Mouse (Mus musculus) 3T3-L1 (cell line): Measurements from ENCODE around the gene Uckl1.

Experiments
- DNase-seq: peaks from one replicate; pipeline ENCODE4 v3.0.0-alpha.2; 2015; ENCODE audit warnings: low read depth, low spot score

The Uckl1 gene

DNA sequence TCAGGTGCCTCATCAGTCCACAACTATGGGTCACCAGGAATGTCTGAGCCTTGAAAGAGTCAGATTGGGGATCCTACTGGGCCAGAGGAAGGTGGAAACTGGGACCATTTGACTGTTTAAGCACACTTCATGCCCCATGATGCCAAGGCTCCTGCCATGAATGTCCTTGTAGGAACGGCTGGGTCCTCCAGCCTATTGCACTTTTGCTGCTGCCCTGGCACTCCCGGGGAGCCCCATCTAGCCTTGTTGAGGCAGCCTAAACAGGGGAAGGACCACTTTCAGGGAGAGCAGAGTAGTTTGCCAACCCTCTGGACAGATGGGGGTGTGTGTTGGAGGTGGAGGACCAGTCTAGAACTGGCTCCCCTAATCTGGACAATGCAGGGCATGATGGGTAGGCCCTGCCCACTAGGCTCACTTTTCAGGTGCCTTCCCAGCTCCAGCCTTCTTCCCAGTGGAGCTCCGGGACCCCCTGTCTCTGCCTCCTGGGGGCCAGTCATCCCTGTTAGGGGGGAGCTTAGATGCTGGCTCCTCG is at the start of gene Uckl1:
Uckl1 (minus strand) TSS at position 482 of the 532 bp plus-strand sequence.
- no peak for DNase-seq

DNA sequence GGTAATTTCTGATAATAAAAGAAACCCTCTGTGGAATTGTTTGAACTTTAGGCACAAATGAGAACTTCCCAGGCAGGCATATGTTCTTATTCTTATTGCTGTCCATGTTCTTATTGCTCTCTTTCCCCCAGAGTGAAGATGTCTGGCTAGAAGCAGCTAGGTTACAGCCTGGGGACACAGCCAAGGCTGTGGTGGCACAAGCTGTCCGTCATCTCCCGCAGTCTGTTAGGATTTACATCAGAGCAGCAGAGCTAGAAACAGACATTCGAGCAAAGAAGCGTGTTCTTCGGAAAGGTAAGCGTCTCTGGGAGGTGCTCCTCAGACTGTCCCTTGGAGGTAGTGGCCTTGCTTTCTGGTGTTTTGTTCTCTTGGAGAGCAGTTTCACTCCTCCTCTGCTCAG is 47.9 kb upstream of the Uckl1 start:
- no peak for DNase-seq

DNA sequence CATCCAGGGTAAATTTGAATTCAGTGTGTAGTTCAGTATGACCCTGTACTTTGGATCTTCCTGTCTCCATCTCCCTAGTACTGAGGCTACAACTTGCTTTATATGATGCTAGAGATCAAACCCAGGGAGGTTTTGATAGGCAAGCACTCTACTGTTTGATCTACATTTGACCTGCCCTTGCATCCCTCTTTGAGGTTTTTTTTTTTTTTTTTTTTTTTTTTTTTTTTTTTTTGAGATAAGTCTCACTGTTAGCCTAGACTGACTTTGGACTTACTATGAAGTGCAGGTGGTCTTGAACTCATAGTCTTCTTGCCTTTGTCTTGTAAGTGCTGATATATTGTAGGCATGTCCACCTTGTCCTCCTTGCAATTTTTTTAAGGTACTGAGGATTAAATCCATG is 43.8 kb upstream of the Uckl1 start:
- DNase-seq = no peak

DNA sequence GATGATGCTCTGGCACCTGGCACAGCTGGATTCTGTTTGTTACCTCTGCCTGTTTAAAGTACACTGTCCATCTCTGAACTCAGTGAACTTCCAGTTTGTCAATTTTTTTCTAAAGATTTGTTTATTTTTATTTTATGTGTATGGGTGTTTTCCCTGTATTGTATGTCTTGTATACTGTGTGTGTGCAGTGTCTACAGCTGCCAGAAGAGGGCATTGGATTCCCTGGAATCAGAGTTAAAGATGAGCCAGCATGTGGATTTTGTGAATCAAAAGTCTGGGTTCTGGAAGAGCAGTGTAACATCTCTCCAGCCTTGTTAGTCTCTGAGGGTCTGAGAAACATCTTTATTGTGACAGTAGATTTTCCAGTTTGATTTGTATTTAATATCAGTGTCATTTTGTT is 38.7 kb upstream of the Uckl1 start:
- peak; percentile 56 for DNase-seq

- no peak for DNase-seq
These were observed 34.2 kb upstream of the Uckl1 start for GRCm38 (mm10) chr2:181618761-181619495.

DNA sequence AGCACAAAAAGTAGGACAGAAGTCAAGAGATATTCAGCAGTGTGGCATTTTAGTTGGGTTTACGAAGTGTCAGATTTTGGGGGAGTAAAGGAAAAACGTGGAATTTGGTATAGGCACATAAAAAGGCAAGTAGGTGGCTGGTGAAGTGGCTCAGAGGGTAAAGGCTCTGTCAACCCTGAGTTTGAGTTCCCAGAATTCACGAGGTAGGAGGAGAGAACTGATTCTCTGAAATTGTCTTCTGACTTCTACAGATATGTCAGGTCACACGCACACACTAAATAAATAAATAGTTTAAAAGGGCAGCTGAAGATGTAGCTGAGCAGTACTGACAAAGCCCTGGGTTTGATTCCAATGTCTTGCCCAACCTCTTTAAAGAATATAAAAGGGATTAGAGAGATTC is 17.7 kb upstream of the Uckl1 start:
- DNase-seq = no peak

GRCm38 (mm10) chr2:181601751-181602145 is 17.1 kb upstream of the Uckl1 start:
- no peak for DNase-seq

DNA sequence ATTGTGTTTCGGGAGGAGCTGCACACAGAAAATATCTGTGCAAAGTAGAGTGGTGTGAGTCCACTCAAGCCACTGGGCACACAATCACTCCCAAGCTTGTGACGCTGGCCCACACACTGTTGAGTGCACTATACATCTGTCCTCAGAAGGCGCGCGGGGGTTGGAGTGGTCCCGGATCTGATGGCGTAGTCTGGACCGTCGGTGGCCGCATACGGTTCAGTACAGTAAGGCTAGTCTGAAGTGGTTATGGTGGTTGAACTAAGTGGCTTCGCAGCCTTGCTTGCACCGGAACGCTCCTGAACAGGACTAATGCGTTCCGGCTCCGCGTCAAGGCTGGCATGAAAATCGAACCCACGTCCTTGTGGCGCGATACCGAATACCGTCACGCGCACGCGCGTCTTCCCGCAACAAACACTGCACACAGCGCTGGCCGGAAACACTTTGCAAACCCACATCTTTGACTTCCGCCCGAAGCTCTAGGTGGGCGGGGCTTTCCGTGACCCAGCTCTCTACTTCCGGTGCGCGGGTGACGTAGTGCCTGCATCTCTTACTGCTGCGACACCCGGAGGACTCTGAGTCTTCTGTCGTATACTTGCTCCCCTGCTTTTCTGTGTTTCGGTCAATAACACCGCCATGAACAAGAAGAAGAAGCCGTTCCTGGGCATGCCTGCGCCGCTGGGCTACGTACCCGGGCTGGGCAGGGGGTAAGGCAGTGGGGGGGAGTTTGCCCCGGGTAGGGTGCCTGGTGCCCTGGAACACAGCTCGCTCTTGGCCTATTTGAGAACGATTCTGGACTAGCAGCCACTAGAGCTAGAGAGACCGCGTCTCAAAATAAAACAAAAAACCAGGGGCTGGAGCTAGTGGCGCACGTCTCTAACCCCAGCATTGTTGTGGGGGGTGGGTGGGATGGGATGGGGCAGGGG is 16.4 kb upstream of the Uckl1 start:
- peak; percentile 99 for DNase-seq

DNA sequence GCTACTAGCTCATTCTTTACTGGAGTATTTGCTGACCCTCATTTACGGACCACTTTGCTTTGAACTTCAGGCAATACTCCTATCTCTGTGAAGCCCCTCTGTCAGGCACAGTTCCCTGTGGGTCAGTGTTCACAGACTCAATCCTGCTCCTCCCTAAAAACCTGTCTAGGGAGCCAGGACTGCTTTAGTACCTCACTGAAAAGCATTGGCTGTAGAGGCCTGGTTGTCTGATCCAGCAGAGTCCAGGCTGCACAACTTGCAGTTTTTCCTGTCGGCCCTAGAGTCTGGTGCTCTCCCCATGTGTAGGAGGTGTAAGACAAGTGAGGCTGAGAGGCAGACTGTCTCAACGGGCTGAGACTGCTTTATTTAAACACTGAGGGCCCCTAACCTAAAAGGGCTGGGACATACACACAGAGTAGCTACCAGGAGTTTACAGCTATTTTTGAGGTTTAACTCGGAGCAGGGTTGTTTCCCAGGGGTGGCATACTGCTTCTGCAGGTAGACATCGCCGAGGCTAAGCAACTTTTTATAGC is 15.6 kb upstream of the Uckl1 start:
- no peak for DNase-seq

DNA sequence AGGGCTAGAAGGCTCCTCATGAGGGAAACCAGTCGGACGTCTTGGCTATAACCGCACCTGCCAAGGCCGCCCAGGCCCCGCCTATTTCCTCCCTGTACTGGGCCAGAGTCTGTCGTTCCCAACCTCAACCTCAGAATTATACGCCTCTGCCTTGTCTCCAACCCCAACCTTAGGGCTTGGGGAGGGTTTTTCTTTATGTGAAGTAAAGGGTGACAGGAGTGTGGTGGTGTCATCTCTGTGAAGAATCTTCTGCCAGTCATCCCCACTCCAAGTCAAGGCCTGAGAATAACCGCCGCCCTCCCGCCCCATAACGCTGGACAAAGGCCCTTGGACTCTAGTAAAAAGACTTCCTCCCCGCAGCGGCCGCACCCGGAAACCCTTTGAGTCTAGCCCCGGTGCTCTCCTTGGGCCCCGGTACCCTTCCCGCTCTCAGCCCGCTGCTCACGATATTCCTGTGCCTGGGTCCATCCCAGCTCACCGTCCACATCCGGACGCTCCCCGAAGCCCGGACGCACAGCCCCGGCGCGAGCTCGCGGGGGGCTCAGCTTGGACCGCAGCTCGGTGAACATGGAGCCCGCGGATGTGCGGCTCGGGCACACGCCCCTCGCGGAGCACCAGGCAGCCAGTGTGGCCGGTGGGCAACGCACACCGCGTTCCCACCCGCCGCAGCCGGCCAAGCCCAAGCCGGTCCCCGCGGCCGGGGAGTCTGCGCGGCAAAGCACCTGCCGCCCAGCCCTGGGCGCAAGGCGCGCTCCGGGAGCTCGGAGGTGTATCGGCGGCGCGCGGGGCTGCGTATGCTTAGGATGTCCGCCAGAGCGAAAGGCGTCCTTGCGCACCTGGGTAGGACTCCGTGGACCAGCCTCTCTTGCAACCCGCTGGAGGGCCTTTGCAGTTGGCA is 14.0 kb upstream of the Uckl1 start, which contains the start of gene Samd10:
Samd10 (minus strand) TSS at position 759 of the 898 bp plus-strand sequence.
- DNase-seq = no peak

- peak; percentile 90 for DNase-seq
These were observed 12.8 kb upstream of the Uckl1 start for GRCm38 (mm10) chr2:181597378-181598061.

GRCm38 (mm10) chr2:181596221-181596960 is 11.7 kb upstream of the Uckl1 start:
- DNase-seq = no peak

DNA sequence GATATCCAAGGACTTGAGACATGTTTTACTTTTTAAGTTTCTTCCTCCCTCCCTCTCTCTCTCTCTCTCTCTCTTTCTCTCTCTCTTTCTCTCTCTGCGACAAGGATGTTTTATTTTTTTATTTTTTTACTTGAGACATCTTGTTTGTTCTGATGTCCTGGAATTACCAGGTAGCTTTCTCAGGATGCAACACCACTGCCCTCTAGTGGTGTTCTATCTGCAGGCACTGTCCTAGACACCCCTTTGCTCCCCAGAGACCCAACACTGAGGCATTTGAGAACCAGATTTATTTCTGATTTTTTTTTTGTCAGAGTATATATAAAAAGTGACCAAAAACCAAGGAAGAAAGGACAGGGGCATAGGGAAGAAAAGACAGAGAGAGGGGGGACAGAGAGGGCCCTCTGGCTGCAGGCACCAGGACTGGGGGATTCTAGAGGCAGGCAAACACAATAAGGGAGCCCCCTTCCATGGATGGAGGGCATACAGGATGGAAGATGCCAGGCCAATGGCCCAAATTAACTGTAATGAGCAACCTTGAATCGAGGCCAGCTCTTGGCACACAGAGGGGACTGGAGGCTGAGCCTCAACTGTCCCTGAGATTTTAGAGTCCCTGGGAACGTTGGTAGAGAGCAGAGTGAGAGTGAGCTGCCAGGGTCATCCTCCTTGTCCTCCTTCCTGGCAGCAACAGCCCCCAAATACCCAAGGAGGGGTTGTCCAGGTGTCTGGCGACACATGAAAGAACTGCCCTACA is 10.4 kb upstream of the Uckl1 start:
- DNase-seq = peak; percentile 85

GRCm38 (mm10) chr2:181593937-181594336 is 9.2 kb upstream of the Uckl1 start:
- DNase-seq = peak; percentile 46

DNA sequence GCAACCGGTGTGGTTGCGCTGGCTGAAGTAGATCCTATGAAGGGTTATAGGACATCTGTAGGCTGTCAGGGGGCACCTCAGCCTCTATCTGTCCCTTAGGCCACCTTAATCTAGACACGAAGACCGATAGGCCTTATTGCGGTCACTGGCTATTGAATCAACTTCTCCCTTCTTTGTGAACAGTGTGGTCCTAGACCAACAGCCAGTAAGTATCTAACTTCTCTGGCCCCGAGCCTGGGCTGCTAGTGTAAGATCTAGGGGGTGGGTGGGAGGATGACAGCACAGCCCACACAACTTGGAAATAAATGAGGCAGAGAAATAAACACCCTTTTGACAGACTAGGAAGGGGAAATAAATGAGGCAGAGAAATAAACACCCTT is 8.3 kb upstream of the Uckl1 start:
- peak; percentile 61 for DNase-seq

DNA sequence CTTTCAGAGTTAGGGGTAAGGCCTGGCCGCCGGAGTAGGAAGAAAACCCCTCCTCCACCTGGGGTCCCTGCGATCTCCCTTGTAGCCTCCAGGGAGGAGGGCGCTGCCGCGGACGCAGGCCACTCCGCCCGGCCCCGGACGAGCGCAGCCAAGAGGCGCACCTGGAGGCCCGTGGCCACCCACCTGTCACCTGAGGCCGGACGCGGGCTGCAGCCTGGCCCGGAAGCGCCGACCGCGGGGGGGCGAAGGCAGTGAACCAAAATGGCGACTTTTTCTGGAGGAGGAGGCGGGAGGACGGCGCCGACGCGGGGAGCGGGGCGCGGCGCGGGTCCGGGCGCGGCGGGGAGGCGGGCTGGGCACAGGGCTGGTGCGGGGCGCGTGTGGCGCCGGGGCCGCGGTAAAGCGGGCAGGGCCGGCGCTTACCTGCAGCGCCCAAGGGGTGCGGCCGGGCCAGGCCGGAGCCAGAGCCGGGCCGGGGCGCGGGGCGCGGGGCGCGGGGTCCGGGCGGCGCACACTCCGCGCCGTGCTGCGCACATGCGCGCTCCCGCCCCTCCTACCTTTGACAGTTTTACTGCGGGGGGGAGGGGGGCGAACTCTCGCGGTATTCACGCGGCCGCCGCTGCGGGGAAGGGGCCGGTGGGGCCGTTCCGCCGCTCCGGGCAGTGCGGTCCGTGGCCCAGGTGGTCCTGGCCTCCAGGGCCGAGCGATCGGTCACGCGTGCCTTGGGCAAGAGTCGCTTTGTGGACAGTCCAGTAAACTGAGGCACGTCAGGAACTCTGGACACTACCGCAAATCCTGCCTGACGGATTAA is 7.7 kb upstream of the Uckl1 start, which contains the start of gene Zfp512b:
Zfp512b (minus strand) TSS at position 573 of the 811 bp plus-strand sequence.
- peak; percentile 62 for DNase-seq

DNA sequence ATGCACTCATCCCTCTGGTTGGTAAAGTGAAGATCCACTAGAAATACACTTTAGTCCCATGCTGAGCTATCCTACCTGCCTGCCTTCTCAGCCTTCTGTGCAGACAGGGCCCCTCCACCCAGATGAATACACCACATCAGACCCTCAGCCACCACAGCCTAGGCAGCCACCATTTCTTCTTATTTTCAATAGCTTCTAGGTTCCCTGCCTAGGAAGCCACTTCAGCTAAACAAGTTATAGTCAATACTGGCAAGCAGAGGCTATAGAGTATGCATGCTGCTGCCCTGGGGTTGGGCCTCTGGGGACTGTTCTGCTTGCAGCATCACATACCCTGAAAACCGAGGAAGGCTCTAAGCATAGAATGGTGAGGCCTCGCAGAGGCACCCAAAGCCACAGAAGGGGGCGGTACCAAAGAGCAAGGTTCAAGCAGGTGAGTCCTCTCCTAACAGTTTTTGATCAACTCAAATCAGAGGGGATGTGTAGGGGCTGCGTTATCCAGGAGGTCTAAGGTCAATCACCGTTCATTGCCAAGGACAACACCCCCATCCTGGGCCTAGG is 6.9 kb upstream of the Uckl1 start, which contains the start of gene Prpf6:
Prpf6 (plus strand) TSS at position 341 of the 558 bp plus-strand sequence.
- DNase-seq = peak; percentile 46

GRCm38 (mm10) chr2:181590471-181590870 is 5.8 kb upstream of the Uckl1 start:
- no peak for DNase-seq
